Mouse (Mus musculus) neural tube, embryonic 12.5 days (tissue): ENCODE data around the gene Erbb4. TPM values are rescaled to one million over a fixed set of nuclear protein-coding genes. Genes with fewer than 3 reads are reported as not detected.

ENCODE experiments used
- ATAC-seq: fragments of 200-750 bp; cut with Nextera tagmentation; 2 replicates; pipeline ENCODE4 v1.8.0; 2017; ENCODE audit warnings: low read depth, mild to moderate bottlenecking, moderate TSS enrichment, moderate library complexity; ENCODE audit not compliant: low FRiP score
- H3K27ac ChIP-seq: fragments of 300-500 bp; sonication (generic); 2 replicates; pipeline ENCODE4 v1.5.1; 2016
- H3K27me3 ChIP-seq: fragments of 300-500 bp; sonication (generic); replicated peaks from 2 replicates; pipeline ENCODE4 v1.6.1; 2016; ENCODE audit warnings: mild to moderate bottlenecking
- H3K36me3 ChIP-seq: fragments of 300-500 bp; sonication (generic); 2 replicates; pipeline ENCODE4 v1.6.1; 2016; ENCODE audit warnings: mild to moderate bottlenecking
- H3K4me1 ChIP-seq: fragments of 300-500 bp; sonication (generic); 2 replicates; pipeline ENCODE4 v1.6.1; 2016
- H3K4me2 ChIP-seq: fragments of 300-500 bp; sonication (generic); replicated peaks from 2 replicates; pipeline ENCODE4 v1.6.1; 2016; ENCODE audit warnings: mild to moderate bottlenecking
- H3K4me3 ChIP-seq: fragments of 300-500 bp; sonication (generic); 2 replicates; pipeline ENCODE4 v1.5.1; 2016
- H3K9ac ChIP-seq: fragments of 300-500 bp; sonication (generic); 2 replicates; pipeline ENCODE4 v1.6.1; 2016; ENCODE audit warnings: mild to moderate bottlenecking
- H3K9me3 ChIP-seq: fragments of 300-500 bp; sonication (generic); 2 replicates; pipeline ENCODE4 v1.6.1; 2016; ENCODE audit warnings: mild to moderate bottlenecking
- WGBS: fragments of 180-500 bp; shearing (Covaris S2); methylation state at CpG from one replicate; pipeline ENCODE4 v1.1.7; 2016; 5-methylcytosine and 5-hydroxymethylcytosine counted together
- polyA plus RNA-seq: library from polyadenylated mRNA; unstranded; fragments of >200 nt; fragmentation: Nextera tagmentation; extraction: Ambion mirVana; gene quantifications from 2 replicates; pipeline ENCODE4 v1.2.1, GENCODE M21; 2016

The Erbb4 gene
- polyA plus RNA-seq, 1 experiment from 2014 or later = 9.4 TPM

GRCm38 (mm10) chr1:69105493-69106321, 2.2 kb downstream of the Erbb4 start:
- Histone ChIP-seq H3K4me2 (peak overlapping the region; percentile 96), H3K27ac (peak overlapping the region; percentile 33; the same call in 1 of the 2 replicates), H3K36me3 (no peaks in the 10 kb centered on the region), H3K27me3 (no peaks in the 10 kb centered on the region; the same call in none of the 2 replicates), H3K4me3 (peak overlapping the region; percentile 75), H3K9ac (peak overlapping the region; percentile 78), H3K9me3 (no peaks in the 10 kb centered on the region), H3K4me1 (peaks cover 5% of the 10 kb centered on the region)
- WGBS = under 1% methylated on average over 29 of the region's 29 CpGs
- peak; percentile 51 for ATAC-seq

GRCm38 (mm10) chr1:69105096-69105492, 2.8 kb downstream of the Erbb4 start:
- H3K4me2 ChIP-seq = peak overlapping the region; percentile 96
- WGBS = under 1% methylated on average over 13 of the region's 13 CpGs
- peak overlapping the region; percentile 75 for H3K4me3 ChIP-seq
- peaks cover 5% of the 10 kb centered on the region for H3K4me1 ChIP-seq
- no peaks in the 10 kb centered on the region; the same call in none of the 2 replicates for H3K27me3 ChIP-seq
- H3K27ac ChIP-seq = 0 out of 2 replicates have a peak overlapping the region, but pooled peaks have one; percentile 33
- no peaks in the 10 kb centered on the region for H3K9me3 ChIP-seq
- ATAC-seq = no peak; the same call in 1 of the 2 replicates
- no peaks in the 10 kb centered on the region for H3K36me3 ChIP-seq
- H3K9ac ChIP-seq = peak overlapping the region; percentile 78; the same call in 1 of the 2 replicates

DNA sequence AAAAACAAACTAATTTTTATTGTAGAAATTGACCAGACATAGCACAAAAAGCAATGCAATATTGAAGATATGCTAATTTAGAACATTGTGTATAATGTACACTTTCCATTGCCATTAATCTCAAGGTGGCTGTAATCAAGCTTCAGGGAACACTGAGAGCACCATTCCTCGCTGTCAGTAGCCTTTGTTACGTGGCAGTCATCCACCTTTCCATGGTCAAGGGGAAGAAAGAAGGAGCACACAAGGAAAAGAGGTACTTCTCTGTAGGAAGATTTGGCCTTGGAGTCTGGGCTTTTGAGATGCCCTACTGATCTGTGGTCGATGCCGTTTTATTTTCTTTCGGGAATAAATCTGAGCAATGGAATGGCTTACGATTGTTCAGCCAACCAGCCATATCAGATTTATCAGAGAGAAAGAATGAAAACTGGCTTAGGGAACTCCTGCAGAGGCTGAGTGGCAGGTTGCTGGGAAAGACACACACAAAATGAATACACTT, 4.6 kb downstream of the Erbb4 start:
- WGBS = 63% methylated on average over 6 of the region's 6 CpGs
- H3K9me3 ChIP-seq = no peaks in the 10 kb centered on the region

DNA sequence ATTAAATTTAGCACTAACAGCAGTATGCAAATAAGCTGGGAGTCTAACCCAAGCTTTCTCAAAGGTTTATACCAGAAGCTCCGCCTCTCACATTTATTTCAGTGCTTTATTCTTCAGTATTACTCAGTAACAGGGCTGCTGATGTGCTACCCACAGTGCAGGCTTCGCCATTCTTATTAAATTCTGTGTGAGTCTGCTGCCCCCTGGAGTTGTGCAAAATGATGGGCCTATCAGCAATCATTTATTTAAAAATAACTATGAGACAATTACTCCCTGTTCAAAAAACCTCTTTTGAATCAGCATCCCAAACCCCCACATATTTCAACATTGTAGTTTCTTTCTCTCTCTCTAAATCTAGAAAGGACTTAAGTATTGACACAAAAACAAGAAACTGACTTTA, 6.2 kb downstream of the Erbb4 start:
- Histone ChIP-seq H3K4me1 (peaks cover 5% of the 10 kb centered on the region), H3K27ac (no peak overlapping the region), H3K27me3 (no peaks in the 10 kb centered on the region; the same call in 1 of the 2 replicates), H3K4me3 (no peak overlapping the region), H3K36me3 (no peaks in the 10 kb centered on the region), H3K9me3 (no peaks in the 10 kb centered on the region), H3K9ac (no peak overlapping the region), H3K4me2 (no peak overlapping the region)
- ATAC-seq = no peak
- 73% methylated on average over 2 of the region's 2 CpGs for WGBS

More for the DNA sequence above, 4.6 kb downstream of the Erbb4 start:
- Histone ChIP-seq H3K27ac (no peak overlapping the region), H3K4me3 (no peak overlapping the region), H3K9ac (no peak overlapping the region), H3K27me3 (no peaks in the 10 kb centered on the region; the same call in 1 of the 2 replicates), H3K4me2 (peak overlapping the region; percentile 27; the same call in 1 of the 2 replicates), H3K4me1 (peaks cover 5% of the 10 kb centered on the region), H3K36me3 (no peaks in the 10 kb centered on the region)
- ATAC-seq = no peak

- Histone ChIP-seq H3K4me1 (no peaks in the 10 kb centered on the region), H3K27me3 (no peaks in the 10 kb centered on the region), H3K4me2 (no peak overlapping the region), H3K36me3 (no peaks in the 10 kb centered on the region), H3K4me3 (no peak overlapping the region), H3K27ac (no peak overlapping the region), H3K9me3 (no peaks in the 10 kb centered on the region), H3K9ac (no peak overlapping the region)
- ATAC-seq = no peak
- 49% methylated on average over 3 of the region's 3 CpGs for WGBS
These were observed 14.8 kb downstream of the Erbb4 start for GRCm38 (mm10) chr1:69093052-69093451.

DNA sequence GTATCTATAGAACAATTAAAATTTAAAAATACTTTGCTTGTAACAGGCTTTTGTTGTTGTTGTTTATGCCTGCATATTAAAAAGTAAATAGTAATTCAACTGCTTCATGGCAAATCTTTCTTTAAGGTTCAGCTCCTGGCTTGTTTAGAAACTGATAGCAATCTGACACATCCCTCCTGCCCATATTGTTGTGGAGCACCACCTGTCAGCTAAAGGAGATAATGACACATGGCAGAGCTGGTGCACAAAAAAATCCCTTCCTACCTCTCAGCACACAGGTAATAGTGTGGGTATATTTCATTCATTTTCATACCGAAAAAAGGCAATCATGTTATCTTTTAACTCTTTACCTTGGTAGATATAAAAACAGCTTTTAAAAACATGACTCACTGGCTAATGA, 18.5 kb downstream of the Erbb4 start:
- no peak overlapping the region for H3K9ac ChIP-seq
- WGBS = 86% methylated on average over 1 of the region's 1 CpGs
- H3K4me1 ChIP-seq = no peaks in the 10 kb centered on the region
- no peak overlapping the region for H3K4me3 ChIP-seq
- no peaks in the 10 kb centered on the region for H3K9me3 ChIP-seq
- ATAC-seq = no peak
- H3K4me2 ChIP-seq = no peak overlapping the region
- no peaks in the 10 kb centered on the region for H3K36me3 ChIP-seq
- no peaks in the 10 kb centered on the region for H3K27me3 ChIP-seq
- H3K27ac ChIP-seq = no peak overlapping the region

DNA sequence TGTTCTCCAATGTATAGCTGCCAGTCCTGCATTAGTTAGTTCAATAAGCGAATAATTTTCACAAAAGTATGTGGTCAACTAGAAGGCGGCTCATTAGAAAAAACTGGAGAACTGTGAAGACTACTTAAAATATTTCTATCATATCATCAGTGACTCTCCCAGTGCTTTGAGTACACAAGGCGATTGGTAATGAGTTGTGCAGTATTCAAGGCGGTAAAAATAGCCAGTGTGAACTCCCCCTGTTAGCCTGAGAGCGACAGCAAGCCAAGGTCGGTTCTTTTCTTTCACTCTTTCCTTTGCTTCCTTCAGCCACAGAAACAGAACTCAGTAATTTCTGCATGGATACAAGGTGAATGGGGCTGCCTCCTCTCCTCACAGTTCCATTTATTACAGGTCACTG, 22.1 kb downstream of the Erbb4 start:
- Histone ChIP-seq H3K4me1 (no peaks in the 10 kb centered on the region), H3K27ac (no peak overlapping the region), H3K9ac (no peak overlapping the region), H3K27me3 (no peaks in the 10 kb centered on the region), H3K9me3 (no peaks in the 10 kb centered on the region), H3K4me3 (no peak overlapping the region), H3K4me2 (no peak overlapping the region), H3K36me3 (no peaks in the 10 kb centered on the region)
- ATAC-seq = no peak
- 81% methylated on average over 6 of the region's 6 CpGs for WGBS

DNA sequence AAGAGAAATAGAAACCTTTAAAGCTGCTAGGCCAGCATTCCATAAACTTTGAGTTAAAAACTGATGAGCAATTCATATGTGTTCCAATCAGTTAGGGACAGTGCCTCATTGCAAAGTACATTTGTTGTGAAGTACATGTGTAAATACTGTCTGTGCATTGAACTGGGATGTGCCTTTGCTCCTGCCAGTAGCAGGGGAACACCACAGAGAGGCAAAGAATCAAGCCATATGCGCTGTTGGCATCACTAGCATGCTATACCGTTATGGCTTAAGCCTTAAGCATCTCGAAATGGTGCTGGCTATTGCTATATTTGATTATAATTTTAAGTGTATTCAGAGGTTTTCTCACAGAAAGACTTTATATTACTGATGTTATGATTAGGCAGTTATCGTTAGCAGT, 58.9 kb downstream of the Erbb4 start:
- no peak for ATAC-seq
- H3K9ac ChIP-seq = no peak overlapping the region
- no peak overlapping the region for H3K27ac ChIP-seq
- H3K36me3 ChIP-seq = no peaks in the 10 kb centered on the region
- H3K4me2 ChIP-seq = no peak overlapping the region
- 89% methylated on average over 4 of the region's 4 CpGs for WGBS
- H3K27me3 ChIP-seq = no peaks in the 10 kb centered on the region
- no peaks in the 10 kb centered on the region for H3K4me1 ChIP-seq
- no peak overlapping the region for H3K4me3 ChIP-seq
- no peaks in the 10 kb centered on the region for H3K9me3 ChIP-seq

DNA sequence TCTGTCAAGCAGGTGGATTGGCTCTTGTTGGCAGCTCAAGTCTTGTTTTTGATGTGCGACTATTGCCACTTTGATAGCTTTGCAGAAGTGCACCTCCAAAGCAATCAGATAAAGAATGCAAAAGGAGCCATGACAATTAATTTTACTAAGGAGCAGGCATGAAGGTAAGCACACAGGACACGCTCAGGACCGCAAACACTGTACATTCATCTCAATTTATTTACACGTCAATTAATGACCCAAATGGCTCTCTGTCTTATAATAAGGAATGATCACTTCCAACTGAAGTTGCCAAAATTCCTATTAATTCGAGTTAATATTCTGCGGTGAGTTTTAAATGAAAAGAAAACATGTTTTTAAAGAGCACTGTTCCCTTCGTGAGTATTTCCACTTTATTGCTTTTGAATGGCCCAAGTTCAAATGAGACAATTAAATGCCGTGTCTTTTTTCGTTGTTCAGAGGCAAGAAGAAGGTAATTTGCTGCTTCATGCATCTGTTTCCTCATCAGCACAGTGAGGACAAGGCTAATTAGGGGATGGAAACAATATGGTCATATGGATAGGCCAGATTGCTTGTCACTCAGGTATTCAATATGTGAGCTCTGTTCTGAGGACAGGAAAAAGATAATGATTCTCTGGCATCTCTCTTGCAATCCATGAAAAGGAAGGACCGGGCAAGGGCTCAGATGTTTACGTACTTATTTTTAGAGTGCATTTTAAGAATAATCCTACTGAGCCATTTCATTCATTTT, 61.5 kb downstream of the Erbb4 start:
- Histone ChIP-seq H3K9me3 (no peaks in the 10 kb centered on the region), H3K9ac (no peak overlapping the region), H3K4me2 (no peak overlapping the region), H3K4me1 (no peaks in the 10 kb centered on the region), H3K27ac (no peak overlapping the region), H3K4me3 (no peak overlapping the region), H3K36me3 (no peaks in the 10 kb centered on the region), H3K27me3 (no peaks in the 10 kb centered on the region)
- WGBS = 73% methylated on average over 11 of the region's 11 CpGs
- ATAC-seq = no peak

DNA sequence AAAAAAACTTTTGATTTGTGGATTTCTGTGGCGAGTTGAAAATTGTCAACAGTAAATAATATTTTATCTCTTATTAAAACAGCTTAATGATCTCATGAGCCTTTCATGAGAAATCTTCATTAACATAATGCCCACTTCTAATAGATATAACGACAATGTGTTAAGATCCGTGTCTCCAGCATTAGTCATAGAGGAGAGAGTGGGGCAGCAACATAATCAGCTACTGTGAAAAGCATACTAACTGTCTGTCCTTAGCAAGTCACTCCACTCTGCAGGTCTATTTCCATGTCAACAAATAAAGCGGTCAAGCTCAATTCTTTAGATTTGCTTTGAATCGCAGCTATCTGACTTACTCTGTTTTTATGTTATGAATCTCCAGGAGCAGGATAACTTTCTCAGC, 80.0 kb downstream of the Erbb4 start:
- Histone ChIP-seq H3K27me3 (no peaks in the 10 kb centered on the region), H3K27ac (no peak overlapping the region), H3K36me3 (no peaks in the 10 kb centered on the region), H3K9ac (no peak overlapping the region), H3K4me3 (no peak overlapping the region), H3K4me1 (peaks cover 5% of the 10 kb centered on the region; the same call in 1 of the 2 replicates), H3K9me3 (no peaks in the 10 kb centered on the region), H3K4me2 (no peak overlapping the region)
- ATAC-seq = peak; percentile 55; the same call in 1 of the 2 replicates
- 34% methylated on average over 5 of the region's 5 CpGs for WGBS

GRCm38 (mm10) chr1:69024858-69025257, 83.0 kb downstream of the Erbb4 start:
- peaks cover 5% of the 10 kb centered on the region; the same call in 1 of the 2 replicates for H3K4me1 ChIP-seq
- no peak overlapping the region for H3K9ac ChIP-seq
- H3K27me3 ChIP-seq = no peaks in the 10 kb centered on the region
- H3K27ac ChIP-seq = no peak overlapping the region
- H3K36me3 ChIP-seq = no peaks in the 10 kb centered on the region
- no peak overlapping the region for H3K4me2 ChIP-seq
- no peak overlapping the region for H3K4me3 ChIP-seq
- peak; percentile 86 for ATAC-seq
- WGBS = 12% methylated on average over 3 of the region's 3 CpGs
- H3K9me3 ChIP-seq = no peaks in the 10 kb centered on the region
